Mouse (Mus musculus) kidney, postnatal 14 days (tissue): ENCODE results near the gene Tmem17.

Experiments used
- DNase-seq: peaks from one replicate; pipeline ENCODE4 v3.0.0; 2022; ENCODE audit warnings: mixed read lengths

Gene Tmem17

DNA sequence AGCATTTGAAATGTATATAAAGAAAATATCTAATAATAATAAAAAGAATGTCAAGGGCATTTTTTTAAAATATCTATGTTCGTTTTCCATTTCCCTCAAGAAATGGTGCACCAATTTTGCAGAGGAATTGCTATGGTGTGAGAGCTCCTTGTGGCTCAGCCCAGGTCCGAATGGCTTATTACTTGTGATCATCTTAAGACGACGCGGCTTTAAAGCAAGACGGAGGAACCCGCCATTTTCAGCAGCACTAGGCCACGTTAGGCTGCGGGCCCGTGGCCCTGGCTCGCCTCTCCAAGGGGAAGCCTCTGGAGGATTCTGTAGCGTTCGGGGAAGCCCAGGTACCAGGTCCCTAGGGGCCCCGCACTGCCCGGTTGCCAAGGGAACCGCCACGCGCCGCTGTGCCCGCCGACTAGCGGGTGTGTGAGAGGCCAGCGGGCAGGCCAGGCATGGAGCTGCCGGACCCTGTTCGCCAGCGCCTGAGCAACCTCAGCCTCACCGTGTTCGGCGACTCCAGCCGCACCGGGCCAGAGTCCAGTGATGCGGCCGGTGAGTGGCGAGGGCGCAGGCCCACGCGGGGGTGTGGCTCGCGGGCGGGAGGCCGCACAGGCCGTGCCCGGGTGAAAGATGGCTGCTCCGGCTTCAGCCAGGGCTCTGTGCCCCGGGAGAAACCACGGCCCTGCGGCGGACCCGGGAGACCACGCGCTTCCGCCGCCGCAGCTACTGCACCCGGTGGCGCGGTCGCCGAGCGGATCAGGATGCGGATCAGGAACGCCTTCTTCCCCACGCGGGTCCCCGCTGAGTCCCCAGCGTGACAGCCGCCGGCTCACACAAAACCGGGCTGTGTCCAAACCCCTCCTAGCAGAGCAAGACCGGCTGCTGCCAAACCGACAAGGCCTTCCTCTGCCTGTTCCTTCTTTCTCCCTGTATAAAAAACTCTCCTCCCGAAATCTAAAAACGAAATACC lies at the start of gene Tmem17:
Gene Tmem17, plus strand, starts transcription at position 51 of the 964 bp plus-strand sequence.
- DNase-seq, result peak; percentile 94

DNA sequence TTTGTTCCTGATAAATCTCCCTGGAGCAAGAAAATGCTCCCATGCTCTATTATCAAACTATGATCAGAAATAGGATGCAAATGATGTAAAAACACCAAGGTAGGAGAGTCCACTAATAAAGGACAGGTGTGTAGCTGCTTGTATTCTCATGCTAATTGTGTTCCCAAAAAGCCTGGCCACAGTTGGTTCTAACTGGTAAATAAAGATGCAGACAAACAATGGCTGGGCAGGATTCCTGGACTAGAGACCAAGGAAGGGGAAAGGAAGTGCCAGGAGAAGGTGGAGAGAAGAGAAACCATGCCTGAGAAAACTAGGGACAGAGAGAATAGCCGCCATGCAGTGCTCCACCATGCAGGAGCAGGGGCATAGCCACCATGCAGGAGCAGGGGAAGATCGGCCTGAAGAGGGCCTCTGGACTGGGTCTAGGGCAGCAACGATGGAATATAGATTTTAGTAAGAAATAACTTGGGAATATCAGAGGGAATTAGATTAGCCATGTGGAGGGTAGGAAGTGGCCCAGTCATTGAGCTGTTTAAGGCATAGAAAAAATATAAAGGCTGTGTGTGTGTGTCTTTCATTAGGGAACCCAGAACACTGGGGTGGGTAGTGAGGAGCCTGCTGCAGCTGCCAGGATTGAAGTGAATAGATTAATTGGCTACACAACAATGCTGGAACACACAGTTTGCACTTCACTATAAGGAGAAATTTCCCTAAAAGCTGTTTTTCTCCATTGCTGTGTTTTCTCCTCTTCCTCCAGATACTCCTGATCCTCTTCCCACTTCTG lies 31.9 kb upstream of the Tmem17 start:
- DNase-seq, result no peak

DNA sequence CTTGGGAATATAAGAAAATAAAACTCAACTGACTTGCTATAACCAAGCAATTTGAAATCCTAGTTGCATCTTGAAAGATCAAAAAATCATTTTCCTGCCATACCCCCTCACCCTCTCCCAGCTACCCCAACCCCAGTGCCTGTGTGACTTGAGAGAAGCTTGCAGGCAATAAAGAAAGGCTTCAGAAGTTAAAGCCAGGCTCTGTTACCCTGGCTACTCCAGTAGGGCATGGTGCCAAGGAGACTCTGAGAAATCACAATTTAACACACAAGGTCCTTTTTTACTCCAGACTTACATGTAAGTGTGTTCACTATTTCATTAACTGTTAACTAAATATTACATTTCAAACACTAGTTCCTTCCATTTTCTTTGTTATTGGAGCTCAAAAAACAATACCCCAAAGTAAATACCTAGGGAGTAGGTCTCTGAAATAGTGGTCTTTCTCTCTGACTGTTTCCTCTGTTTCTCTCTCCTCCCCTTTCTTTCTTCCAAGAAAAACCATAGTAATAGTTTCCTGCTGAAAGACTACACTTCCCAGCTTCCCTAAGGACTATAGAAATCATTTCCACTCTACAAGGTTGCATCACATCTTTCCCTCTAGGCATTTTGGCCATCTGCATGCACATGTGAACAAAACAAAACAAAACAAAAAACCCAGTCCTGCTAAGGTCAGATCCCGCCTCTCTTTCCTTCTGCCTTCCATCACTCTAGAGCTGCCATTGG lies 30.1 kb upstream of the Tmem17 start:
- no peak for DNase-seq

DNA sequence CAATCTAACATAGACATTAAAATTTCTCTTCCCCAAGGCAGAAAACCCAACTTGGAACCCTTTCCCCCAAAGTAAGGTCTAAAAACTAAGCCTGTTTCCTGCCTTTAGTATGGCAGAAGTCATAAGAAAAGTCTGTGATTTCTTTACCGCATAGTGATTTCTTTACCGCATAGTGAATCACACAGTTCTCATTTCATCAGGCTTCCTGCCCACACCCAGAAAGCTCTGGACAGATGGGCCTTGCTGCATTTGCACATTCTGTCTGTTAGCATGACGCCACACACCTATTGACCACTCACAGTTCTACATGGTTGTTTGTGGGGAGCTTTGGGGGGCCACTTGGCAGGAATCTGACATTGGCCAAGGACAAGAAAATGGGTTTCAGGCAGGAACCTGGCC lies 29.5 kb upstream of the Tmem17 start:
- DNase-seq, result no peak

DNA sequence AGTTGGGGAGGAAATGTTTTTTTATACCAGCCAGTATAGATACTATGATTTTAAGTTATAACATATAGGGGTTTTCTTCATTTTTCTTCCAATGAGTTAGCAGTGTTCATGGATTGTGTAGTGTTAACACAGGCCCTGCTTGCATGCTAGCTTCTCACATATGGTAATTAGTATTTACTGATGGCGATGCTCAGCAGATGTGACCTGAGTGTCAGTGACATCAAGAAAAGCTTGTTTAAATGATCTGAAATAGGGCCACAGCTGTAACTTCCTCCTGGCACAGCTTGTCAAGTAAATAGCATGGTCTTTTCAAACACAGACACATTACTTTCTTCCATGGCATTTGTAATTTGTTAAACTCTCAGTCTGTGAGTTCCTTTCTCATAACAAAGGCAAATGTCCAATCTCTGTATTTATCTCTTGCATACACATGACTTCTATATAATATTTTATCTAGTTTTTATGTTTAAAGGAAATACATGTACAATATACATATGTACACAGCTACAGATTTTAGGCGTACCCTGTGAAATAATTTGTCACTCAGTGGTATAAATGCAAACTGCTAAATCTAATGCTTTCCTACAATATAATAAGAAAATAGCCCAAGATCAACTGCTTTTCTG lies 18.1 kb upstream of the Tmem17 start:
- DNase-seq, result no peak

DNA sequence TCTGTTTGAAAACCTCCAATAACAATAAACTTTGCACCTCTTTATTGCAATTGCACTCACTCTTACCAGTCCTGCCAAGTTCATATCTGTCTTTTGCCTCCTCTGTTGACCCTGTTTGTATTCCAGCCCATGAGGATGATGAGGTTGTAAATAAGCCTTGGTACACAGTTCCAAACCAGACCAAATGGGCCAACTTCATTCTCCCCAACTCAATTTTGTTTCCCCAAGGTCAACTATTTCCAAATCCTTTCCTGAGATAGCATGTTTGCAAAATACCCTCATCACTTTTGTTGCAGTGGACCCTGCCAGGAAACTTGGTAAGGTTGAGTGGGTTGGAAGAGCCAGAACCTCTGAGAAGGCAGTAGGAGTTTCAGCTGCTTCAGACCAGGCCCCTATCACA lies 16.9 kb upstream of the Tmem17 start:
- DNase-seq, result no peak

DNA sequence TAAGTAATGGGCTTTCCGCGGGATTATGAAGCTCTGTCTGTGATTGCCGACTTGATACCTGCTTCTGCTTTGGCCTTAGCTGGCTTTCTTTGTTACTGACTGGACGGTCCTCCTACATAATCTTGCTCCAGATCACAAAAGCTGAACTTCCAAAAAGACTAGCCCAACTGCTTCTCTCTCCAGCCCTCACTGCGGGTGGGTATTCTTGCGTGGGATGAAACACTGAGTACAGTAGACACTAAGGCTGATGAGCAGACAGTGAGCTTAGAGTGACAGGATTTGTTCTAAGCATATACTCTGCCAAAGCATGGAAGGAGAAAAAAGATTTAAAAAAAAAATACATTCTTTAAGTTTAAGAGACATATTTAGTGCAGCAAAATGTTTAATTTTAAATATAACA lies 12.5 kb upstream of the Tmem17 start:
- no peak for DNase-seq

DNA sequence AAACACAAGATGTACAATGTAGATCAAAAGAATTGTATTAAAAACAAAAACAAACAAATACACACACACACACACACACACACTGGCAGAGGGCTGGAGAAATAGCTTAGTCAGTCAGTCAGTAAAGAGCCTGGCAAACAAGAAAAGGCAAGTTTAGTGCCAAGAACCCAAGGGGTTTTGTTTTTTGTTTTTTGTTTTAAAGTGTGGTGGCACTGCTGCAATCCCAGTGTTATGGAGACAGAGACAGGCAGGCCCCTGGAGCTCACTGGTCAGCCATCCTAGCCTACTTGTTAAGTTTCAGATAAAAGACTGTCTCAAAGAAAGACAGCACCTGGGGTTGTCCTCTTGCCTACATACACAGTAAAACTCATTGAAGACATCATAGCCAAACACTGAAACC lies 12.0 kb upstream of the Tmem17 start:
- DNase-seq, result no peak

DNA sequence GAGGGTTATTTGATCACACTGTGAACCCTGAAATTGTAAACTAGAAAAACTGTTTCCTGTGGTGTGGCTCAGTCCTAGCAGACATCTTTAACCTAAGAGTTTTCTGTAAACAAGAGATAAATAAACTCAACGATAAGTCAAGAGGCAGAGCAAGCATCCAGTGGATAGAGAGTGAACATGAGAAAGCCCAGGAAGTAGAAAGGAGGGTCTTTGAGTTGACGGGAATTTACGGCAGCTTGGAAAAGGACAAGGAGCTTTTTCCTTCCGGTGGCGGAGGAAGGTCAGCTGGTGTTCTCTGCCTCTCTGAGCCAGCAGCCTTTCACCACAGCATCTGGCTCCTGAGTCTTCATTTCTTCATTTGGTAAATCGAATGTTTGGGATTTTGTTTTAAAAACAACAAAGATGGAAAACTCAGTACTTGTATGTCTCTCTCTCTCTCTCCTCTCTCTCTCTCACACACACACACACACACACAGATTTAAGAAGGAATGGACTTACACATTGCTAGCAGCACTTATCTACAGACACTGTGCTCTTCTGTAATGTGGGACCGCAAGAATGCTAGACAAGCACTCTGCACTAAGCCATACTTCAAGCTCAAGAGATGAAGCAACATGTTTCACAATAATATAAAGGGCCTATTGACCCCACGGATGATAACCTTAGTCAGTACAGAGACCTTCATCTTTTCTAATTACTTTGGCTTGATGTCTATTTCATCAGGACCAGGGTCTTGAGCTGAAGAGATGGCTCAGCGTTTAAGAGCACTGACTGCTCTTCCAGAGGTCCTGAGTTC lies 10.9 kb upstream of the Tmem17 start:
- DNase-seq, result no peak

DNA sequence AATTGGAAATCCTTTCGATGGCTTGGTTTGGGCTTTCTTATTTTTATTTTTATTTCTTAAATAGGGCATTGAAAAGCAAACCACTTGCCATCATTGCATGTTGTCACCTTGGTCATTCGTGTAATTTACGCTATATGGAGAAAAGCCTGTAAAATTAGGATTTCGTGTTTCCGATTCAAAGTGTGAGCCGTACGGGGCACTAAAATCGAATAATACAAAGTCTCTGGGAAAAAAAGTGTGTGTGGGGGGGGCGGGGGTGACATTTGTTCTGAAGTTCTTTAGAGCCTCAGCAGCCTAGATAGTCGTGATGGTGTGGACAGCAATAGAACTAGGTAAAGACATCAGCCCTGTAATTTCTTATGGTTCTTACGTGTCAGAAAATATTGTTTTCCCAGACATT lies 1.2 kb downstream of the Tmem17 start:
- no peak for DNase-seq

DNA sequence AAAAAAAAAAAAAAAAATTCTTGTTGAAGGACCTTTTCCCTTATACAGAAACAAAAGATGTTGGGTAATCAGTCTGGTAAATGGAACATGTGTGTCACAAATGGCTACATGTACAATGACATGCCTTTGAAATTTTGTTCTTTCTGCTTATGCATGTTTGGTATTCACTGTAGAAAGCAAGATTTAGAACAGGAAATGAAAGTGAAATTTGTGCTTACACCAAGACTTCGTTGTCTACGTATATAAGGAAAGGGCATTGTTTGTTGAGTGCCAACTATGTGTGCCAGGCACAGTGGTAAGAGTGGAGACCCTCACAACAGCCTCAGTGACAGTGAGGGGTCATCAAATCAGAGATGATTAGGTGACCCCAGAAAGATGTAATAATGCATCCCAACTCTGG lies 3.2 kb downstream of the Tmem17 start:
- no peak for DNase-seq

DNA sequence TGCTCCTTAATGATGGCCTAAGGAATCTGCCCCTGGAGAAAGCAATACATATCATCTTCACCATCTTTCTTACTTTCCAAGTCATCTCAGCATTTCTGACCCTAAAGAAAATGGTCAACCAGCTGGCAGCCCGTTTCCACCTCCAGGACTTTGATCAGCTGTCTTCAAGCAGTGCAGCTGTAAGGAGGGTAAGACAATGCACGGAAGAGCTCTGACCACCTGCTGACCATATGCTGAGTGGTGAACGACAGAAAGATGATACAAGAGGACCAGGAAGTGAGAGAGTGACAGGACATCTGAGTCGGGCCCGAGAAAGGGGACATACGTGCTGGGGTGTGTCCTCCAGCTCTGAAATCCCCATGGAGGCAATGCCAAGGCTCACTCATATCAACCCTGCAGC lies 6.6 kb downstream of the Tmem17 start:
- no peak for DNase-seq

DNA sequence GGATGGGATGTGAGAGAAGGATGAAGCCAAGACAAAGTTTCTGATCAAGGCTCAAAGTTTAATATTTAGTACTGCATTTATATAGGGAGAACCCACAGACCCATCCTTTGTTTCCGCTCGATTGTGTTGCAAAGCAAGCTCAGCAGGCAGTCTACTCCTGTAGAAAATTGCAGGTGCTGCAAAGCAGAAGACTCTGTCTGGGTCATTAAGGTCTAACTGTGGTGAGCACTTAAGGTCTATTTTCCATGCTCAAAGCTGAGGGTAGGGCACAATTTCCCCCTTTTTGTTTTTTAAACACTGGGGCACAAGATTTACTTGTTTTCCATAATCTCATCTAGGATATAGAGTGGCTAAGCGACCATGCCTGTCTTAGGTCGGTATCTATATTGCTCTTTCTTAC lies 8.4 kb downstream of the Tmem17 start:
- no peak for DNase-seq

DNA sequence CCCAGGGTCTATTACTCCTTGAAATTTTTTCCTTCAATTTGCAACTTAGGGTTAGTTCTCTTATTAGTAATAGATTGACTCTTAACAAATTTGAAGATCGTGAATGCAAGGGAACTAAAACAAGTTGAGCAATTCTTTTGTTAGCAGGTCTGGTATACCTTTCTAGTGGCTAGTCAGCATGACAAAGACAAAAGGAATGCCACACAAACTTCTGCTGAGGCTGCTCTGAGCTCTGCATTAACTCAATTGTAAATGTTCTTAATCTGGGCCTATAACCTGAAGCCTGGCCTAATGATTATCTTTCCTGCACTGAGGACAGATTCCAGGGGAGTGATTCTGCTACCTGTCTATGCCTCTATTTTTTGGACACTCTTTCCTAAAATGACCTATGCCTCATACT lies 12.7 kb downstream of the Tmem17 start:
- no peak for DNase-seq

DNA sequence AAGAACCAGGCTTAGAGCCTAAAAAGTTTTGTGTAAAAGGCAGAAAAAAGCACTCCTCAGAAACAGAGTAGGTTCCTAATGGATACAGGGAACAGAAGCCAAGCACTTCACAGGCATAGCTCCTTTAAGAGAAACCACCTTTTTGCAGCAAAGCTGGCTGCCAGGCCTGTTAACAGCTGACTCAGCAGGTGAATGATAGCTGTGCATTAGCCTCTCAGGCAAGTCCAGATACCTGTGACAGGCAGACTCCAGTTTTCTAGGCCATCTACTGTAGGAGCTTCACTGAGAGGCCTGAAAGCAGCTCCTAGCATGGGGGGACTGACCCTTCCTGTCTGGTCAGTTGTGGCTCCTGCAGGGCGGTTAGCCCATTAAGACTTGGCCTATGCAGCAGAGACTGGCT lies 28.7 kb downstream of the Tmem17 start:
- no peak for DNase-seq

DNA sequence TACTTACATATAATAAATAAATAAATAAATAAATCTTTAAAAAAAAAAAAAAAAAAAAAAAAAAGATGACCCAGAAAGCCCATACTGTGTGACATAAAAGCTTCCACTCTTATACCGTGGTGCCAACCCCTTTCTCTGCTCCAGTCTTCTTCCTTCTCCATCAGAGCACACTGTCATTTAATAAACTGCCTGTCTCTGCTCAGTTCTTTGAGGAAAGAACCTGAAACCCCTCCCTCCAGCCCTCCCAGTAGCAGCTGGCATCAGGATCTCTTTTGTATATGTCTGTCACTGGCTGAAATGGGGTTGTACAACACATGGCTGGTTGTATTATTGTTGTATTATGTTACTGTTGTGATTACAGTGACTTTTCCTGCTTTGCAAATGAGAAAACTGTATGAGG lies 48.2 kb downstream of the Tmem17 start:
- no peak for DNase-seq

DNA sequence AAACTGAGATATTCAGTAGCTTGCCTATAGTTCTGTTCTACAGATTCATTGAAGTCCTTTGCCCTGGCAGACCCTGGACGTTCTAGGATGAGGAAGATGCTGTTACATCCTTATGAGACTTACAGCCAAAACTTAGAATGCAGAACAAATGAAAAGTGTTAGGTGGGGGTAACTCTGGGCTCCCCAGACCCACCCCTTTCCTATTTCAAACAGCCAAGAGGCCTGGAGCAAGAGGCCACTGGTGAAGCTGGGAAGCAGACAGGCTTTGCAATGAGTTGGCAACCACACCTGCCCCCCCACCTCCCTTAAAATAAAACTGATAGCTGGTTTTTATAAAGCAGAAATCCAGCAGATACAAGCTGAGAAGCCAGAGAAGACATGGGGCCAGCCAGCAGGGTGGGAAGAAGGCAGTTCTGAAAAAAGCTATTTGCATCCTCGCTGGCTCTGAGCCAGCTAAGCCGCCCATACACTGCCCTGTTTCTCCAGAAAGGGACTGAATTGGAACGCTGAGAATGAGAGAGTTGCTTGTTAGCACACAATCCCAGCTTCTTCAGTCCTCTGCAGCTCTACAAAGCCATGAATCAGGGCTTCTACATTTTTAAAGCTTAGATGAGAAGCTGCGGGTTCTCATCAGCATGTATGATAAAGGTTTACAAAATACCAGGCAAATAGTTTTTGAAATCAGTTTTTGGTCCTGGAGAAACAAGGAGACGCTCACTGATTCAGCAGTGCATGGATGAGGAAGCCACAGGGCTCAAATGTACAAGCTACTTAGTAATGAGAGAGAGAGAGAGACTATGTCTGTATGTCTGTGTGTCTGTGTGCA lies 48.8 kb downstream of the Tmem17 start:
- DNase-seq, result peak; percentile 71

DNA sequence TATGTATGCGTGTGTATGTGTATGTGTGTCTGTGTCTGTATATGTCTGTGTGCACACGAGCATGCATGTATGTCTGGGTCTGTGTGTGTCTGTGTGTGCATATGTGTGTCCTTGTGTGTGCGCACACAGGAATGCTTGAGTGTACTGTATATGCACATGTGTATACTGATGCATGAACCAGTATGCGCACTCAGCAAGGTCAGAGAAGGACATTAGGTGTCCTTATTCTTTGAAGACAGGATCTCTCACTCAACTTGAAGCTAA lies 49.4 kb downstream of the Tmem17 start:
- DNase-seq, result no peak

DNA sequence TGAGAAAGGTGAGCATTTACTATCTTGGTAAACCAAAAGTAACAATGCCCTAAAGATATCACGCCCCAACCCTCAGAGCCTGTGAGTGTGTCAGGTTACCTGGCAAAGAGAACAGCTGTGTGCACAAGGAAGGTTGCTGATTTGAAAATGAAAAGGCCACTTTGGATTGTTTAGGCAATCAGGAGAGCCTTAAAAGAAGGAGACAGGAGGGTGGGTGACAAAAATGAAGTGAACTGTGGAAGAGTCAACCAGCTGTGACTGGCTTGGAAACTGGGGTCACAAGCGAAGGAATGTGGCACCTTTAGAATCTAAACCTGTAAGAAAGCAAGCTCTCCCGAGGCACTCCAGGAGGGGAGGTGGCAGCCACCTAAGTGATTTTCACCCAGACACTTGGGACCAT lies 51.8 kb downstream of the Tmem17 start:
- no peak for DNase-seq

DNA sequence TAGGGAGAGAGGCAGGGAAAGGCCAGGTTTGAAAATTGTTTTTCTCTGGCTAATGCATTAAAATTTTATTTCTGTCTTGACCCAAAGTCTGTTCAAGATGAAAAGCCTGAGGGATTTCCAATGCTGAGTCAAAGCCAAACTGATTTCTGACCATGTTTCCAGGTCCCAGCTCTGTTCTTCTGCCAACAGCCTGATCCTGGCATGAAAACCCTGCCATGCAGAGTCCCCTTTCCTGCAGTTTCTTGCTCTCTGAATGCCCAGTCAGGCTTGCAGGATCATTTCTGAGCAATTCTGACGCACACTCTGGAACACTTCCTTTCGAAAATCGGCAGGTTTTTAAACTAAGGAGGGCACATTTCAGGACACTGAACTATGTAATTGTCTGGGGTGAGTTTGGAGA lies 52.8 kb downstream of the Tmem17 start:
- DNase-seq, result no peak
